Mouse (Mus musculus) forebrain, embryonic 10.5 days (tissue): ENCODE data around the gene Olfr543. TPM values are rescaled to one million over a fixed set of nuclear protein-coding genes. Genes with fewer than 3 reads are reported as not detected.
"Not testable (repeated sequence)": the region's sequence is repeated elsewhere in the genome, so short reads cannot be mapped to it uniquely, and the experiment has no call there.

Experiments
- DNase-seq: peaks from one replicate; pipeline ENCODE4 v3.0.0-alpha.2; 2017; ENCODE audit warnings: low spot score; ENCODE audit errors: extremely low spot score
- H3K27ac ChIP-seq: fragments of 300-500 bp; sonication (generic); 2 replicates; pipeline ENCODE4 v1.5.1; 2016; ENCODE audit warnings: mild to moderate bottlenecking
- H3K27me3 ChIP-seq: fragments of 300-500 bp; sonication (generic); 2 replicates; pipeline ENCODE4 v1.6.1; 2016; ENCODE audit warnings: mild to moderate bottlenecking; ENCODE audit not compliant: poor library complexity, severe bottlenecking
- H3K36me3 ChIP-seq: fragments of 300-500 bp; sonication (generic); replicated peaks from 2 replicates; pipeline ENCODE4 v1.6.1; 2016; ENCODE audit warnings: mild to moderate bottlenecking, moderate library complexity
- H3K4me1 ChIP-seq: fragments of 300-500 bp; sonication (generic); 2 replicates; pipeline ENCODE4 v1.6.1; 2016
- H3K4me3 ChIP-seq: fragments of 300-500 bp; sonication (generic); 2 replicates; pipeline ENCODE4 v1.5.1; 2016; ENCODE audit warnings: mild to moderate bottlenecking, moderate library complexity
- H3K9me3 ChIP-seq: fragments of 300-500 bp; sonication (generic); 2 replicates; pipeline ENCODE4 v1.6.1; 2016; ENCODE audit warnings: mild to moderate bottlenecking, moderate library complexity
- WGBS: fragments of 180-500 bp; shearing (Covaris S2); methylation state at CpG from one replicate; pipeline ENCODE4 v1.1.7; 2016; 5-methylcytosine and 5-hydroxymethylcytosine counted together
- polyA plus RNA-seq: library from polyadenylated mRNA; unstranded; fragments of >200 nt; fragmentation: Nextera tagmentation; extraction: Ambion mirVana; gene quantifications from 2 replicates; pipeline ENCODE4 v1.2.1, GENCODE M21; 2016

The Olfr543 gene
- polyA plus RNA-seq, 1 experiment from 2014 or later, result 0.19 TPM

GRCm38 (mm10) chr7:102494416-102494815 is 12.9 kb upstream of the Olfr543 start:
- not testable (repeated sequence) for H3K4me1 ChIP-seq, DNase-seq, H3K4me3 ChIP-seq, H3K27me3 ChIP-seq, H3K36me3 ChIP-seq, H3K9me3 ChIP-seq, H3K27ac ChIP-seq
- 59% methylated on average over 7 of the region's 7 CpGs for WGBS

- no peaks in the 10 kb centered on the region for H3K9me3 ChIP-seq
- H3K27ac ChIP-seq, result no peak within 1 kb of the TSS
- no peaks in the 10 kb centered on the region for H3K4me1 ChIP-seq
- H3K4me3 ChIP-seq, result no peak within 1 kb of the TSS
- no peaks in the 10 kb centered on the region for H3K27me3 ChIP-seq
- 59% methylated on average over 1 of the region's 1 CpGs for WGBS
- no peaks in the 10 kb centered on the region for H3K36me3 ChIP-seq
- no peak for DNase-seq
These were observed 6.7 kb upstream of the Olfr543 start, which contains the start of gene Olfr544 for GRCm38 (mm10) chr7:102488161-102488560. TSS of gene Olfr544 (minus strand) at chr7:102488313.

GRCm38 (mm10) chr7:102486105-102486504 is 4.6 kb upstream of the Olfr543 start:
- Histone ChIP-seq H3K9me3 (no peaks in the 10 kb centered on the region), H3K4me3 (no peak overlapping the region), H3K27me3 (no peaks in the 10 kb centered on the region), H3K27ac (no peak overlapping the region), H3K36me3 (no peaks in the 10 kb centered on the region), H3K4me1 (no peaks in the 10 kb centered on the region)
- DNase-seq, result no peak
- 73% methylated on average over 1 of the region's 1 CpGs for WGBS

- 81% methylated on average over 8 of the region's 8 CpGs for WGBS
- not testable (repeated sequence) for DNase-seq
These were observed 3.3 kb upstream of the Olfr543 start for GRCm38 (mm10) chr7:102484766-102485165.

GRCm38 (mm10) chr7:102483665-102484064 is 2.2 kb upstream of the Olfr543 start:
- no peak overlapping the region for H3K27ac ChIP-seq
- H3K36me3 ChIP-seq, result no peaks in the 10 kb centered on the region
- DNase-seq, result no peak
- no peak overlapping the region for H3K4me3 ChIP-seq
- no peaks in the 10 kb centered on the region for H3K27me3 ChIP-seq
- 91% methylated on average over 2 of the region's 2 CpGs for WGBS
- no peaks in the 10 kb centered on the region for H3K9me3 ChIP-seq
- no peaks in the 10 kb centered on the region for H3K4me1 ChIP-seq

More at GRCm38 (mm10) chr7:102484766-102485165, 3.3 kb upstream of the Olfr543 start:
- not testable (repeated sequence) for H3K9me3 ChIP-seq, H3K27ac ChIP-seq, H3K27me3 ChIP-seq, H3K36me3 ChIP-seq, H3K4me1 ChIP-seq, H3K4me3 ChIP-seq

- H3K27me3 ChIP-seq, result no peaks in the 10 kb centered on the region
- 95% methylated on average over 4 of the region's 4 CpGs for WGBS
- no peak for DNase-seq
- H3K9me3 ChIP-seq, result no peaks in the 10 kb centered on the region
- no peaks in the 10 kb centered on the region for H3K4me1 ChIP-seq
- peaks cover 9% of the 10 kb centered on the region for H3K36me3 ChIP-seq
- no peak overlapping the region for H3K4me3 ChIP-seq
- H3K27ac ChIP-seq, result no peak overlapping the region
These were observed 658 bp downstream of the Olfr543 start for GRCm38 (mm10) chr7:102480821-102481220.

GRCm38 (mm10) chr7:102479368-102480078 is 2.0 kb downstream of the Olfr543 start:
- Histone ChIP-seq H3K4me1 (no peaks in the 10 kb centered on the region), H3K27ac (no peak overlapping the region), H3K36me3 (peaks cover 9% of the 10 kb centered on the region), H3K27me3 (no peaks in the 10 kb centered on the region), H3K9me3 (no peaks in the 10 kb centered on the region), H3K4me3 (no peak overlapping the region)
- no peak for DNase-seq
- 89% methylated on average over 5 of the region's 5 CpGs for WGBS

GRCm38 (mm10) chr7:102478926-102479325 is 2.6 kb downstream of the Olfr543 start:
- Histone ChIP-seq H3K4me3 (no peak overlapping the region), H3K27me3 (no peaks in the 10 kb centered on the region), H3K36me3 (peaks cover 9% of the 10 kb centered on the region), H3K27ac (no peak overlapping the region), H3K9me3 (no peaks in the 10 kb centered on the region), H3K4me1 (no peaks in the 10 kb centered on the region)
- 81% methylated on average over 3 of the region's 3 CpGs for WGBS
- DNase-seq, result no peak

GRCm38 (mm10) chr7:102478425-102478824 is 3.1 kb downstream of the Olfr543 start:
- peaks cover 9% of the 10 kb centered on the region for H3K36me3 ChIP-seq
- no peak overlapping the region for H3K27ac ChIP-seq
- no peak overlapping the region for H3K4me3 ChIP-seq
- H3K27me3 ChIP-seq, result no peaks in the 10 kb centered on the region
- no peak for DNase-seq
- no peaks in the 10 kb centered on the region for H3K9me3 ChIP-seq
- no peaks in the 10 kb centered on the region for H3K4me1 ChIP-seq
- 90% methylated on average over 4 of the region's 4 CpGs for WGBS

- H3K9me3 ChIP-seq, result no peaks in the 10 kb centered on the region
- H3K4me1 ChIP-seq, result no peaks in the 10 kb centered on the region
- peaks cover 9% of the 10 kb centered on the region for H3K36me3 ChIP-seq
- no peak overlapping the region for H3K27ac ChIP-seq
- no peak overlapping the region for H3K4me3 ChIP-seq
- 83% methylated on average over 11 of the region's 11 CpGs for WGBS
- no peak for DNase-seq
- H3K27me3 ChIP-seq, result no peaks in the 10 kb centered on the region
These were observed 4.1 kb downstream of the Olfr543 start for GRCm38 (mm10) chr7:102477377-102477776.

- Histone ChIP-seq H3K36me3 (peaks cover 9% of the 10 kb centered on the region), H3K27ac (no peak overlapping the region), H3K9me3 (no peaks in the 10 kb centered on the region), H3K4me1 (no peaks in the 10 kb centered on the region), H3K27me3 (no peaks in the 10 kb centered on the region), H3K4me3 (no peak overlapping the region)
- WGBS, result 97% methylated on average over 5 of the region's 5 CpGs
- no peak for DNase-seq
These were observed 4.9 kb downstream of the Olfr543 start for GRCm38 (mm10) chr7:102476601-102477000.

- Histone ChIP-seq H3K4me1 (no peaks in the 10 kb centered on the region), H3K27ac (no peak overlapping the region), H3K36me3 (peaks cover 40% of the 10 kb centered on the region), H3K9me3 (no peaks in the 10 kb centered on the region), H3K4me3 (no peak overlapping the region), H3K27me3 (no peaks in the 10 kb centered on the region)
- DNase-seq, result no peak
- 85% methylated on average over 5 of the region's 5 CpGs for WGBS
These were observed 8.8 kb downstream of the Olfr543 start for GRCm38 (mm10) chr7:102472675-102473074.

GRCm38 (mm10) chr7:102467566-102467965 is 13.9 kb downstream of the Olfr543 start:
- no peaks in the 10 kb centered on the region for H3K4me1 ChIP-seq
- H3K27me3 ChIP-seq, result no peaks in the 10 kb centered on the region
- H3K4me3 ChIP-seq, result no peak overlapping the region
- 93% methylated on average over 8 of the region's 8 CpGs for WGBS
- DNase-seq, result no peak
- H3K36me3 ChIP-seq, result peaks cover 81% of the 10 kb centered on the region
- no peak overlapping the region for H3K27ac ChIP-seq
- H3K9me3 ChIP-seq, result no peaks in the 10 kb centered on the region
